Mouse (Mus musculus) hindbrain, embryonic 15.5 days (tissue): ENCODE results near the gene Ado. TPM values are rescaled to one million over a fixed set of nuclear protein-coding genes. Genes with fewer than 3 reads are reported as not detected.

Experiments used
- ATAC-seq: fragments of 200-750 bp; cut with Nextera tagmentation; 2 replicates; pipeline ENCODE4 v1.8.0; 2017; ENCODE audit warnings: low read depth, moderate number of reproducible peaks, moderate TSS enrichment; ENCODE audit not compliant: low FRiP score
- H3K27ac ChIP-seq: fragments of 300-500 bp; sonication (generic); replicated peaks from 2 replicates; pipeline ENCODE4 v1.5.1; 2015; ENCODE audit warnings: mild to moderate bottlenecking, inconsistent platforms
- H3K27me3 ChIP-seq: fragments of 300-500 bp; sonication (generic); 2 replicates; pipeline ENCODE4 v1.6.1; 2015; ENCODE audit warnings: control low read depth, inconsistent platforms
- H3K36me3 ChIP-seq: fragments of 300-500 bp; sonication (generic); 2 replicates; pipeline ENCODE4 v1.6.1; 2015; ENCODE audit warnings: control low read depth, inconsistent platforms
- H3K4me1 ChIP-seq: fragments of 300-500 bp; sonication (generic); replicated peaks from 2 replicates; pipeline ENCODE4 v1.6.1; 2015; ENCODE audit warnings: control low read depth, inconsistent platforms
- H3K4me2 ChIP-seq: fragments of 300-500 bp; sonication (generic); 2 replicates; pipeline ENCODE4 v1.6.1; 2015; ENCODE audit warnings: moderate library complexity, mild to moderate bottlenecking, inconsistent platforms
- H3K4me3 ChIP-seq: fragments of 300-500 bp; sonication (generic); 2 replicates; pipeline ENCODE4 v1.5.1; 2015; ENCODE audit warnings: mild to moderate bottlenecking, inconsistent platforms
- H3K9ac ChIP-seq: fragments of 300-500 bp; sonication (generic); 2 replicates; pipeline ENCODE4 v1.6.1; 2015; ENCODE audit warnings: inconsistent platforms
- H3K9me3 ChIP-seq: fragments of 300-500 bp; sonication (generic); 2 replicates; pipeline ENCODE4 v1.6.1; 2016; ENCODE audit warnings: control low read depth, inconsistent platforms
- WGBS: fragments of 180-500 bp; shearing (Covaris S2); methylation state at CpG from one replicate; pipeline ENCODE4 v1.1.7; 2015; 5-methylcytosine and 5-hydroxymethylcytosine counted together
- polyA plus RNA-seq: library from polyadenylated mRNA; unstranded; fragments of >200 nt; fragmentation: Nextera tagmentation; extraction: Ambion mirVana; gene quantifications from 2 replicates; pipeline ENCODE4 v1.2.1, GENCODE M21; 2015

The Ado gene
- polyA plus RNA-seq, 1 experiment from 2014 or later, result 86.7 TPM

DNA sequence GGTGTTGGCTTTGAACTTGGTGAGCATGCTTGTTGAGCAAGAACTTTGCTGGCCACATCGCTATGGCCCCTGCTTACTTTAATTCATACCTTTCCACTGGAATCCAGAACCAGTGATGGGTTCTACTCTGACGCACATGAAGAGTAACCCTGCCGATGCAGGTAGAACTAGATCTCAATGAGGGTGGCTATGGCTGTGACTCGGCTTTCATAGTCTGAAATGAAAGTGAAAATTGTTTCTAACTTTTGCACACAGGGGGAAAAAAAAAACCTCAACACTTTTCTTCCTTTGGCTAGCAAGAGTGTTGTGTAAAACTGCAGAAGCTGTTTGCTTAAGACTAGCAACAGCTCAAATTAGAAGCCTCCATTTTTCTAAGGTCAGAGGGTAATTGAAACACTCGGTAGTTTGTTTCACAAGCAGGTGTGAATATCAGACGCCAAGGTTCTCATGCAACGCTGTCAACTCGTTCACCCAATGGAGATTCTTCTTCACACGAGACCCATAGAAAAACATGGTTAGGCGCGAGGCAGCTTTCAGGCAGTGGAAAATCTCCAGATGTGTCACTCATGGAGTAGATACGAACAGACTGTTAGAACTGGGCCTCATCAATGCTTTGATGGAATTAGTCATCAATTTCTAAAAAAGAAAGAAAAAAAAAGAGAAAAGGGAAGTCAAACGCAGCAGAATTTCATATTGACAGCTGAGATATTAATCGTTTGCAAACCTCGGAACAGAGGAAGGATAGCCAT is 51.4 kb downstream of the Ado start:
- Histone ChIP-seq H3K4me3 (no peak overlapping the region), H3K36me3 (no peaks in the 10 kb centered on the region), H3K4me1 (no peaks in the 10 kb centered on the region), H3K27me3 (no peaks in the 10 kb centered on the region), H3K9me3 (no peaks in the 10 kb centered on the region), H3K27ac (no peak overlapping the region), H3K9ac (no peak overlapping the region), H3K4me2 (no peak overlapping the region)
- WGBS, result 93% methylated on average over 15 of the region's 15 CpGs
- ATAC-seq, result no peak

Other genes starting within 250 kb of the Ado start
- gene Egr2, start 13.5 kb downstream of the Ado start, polyA plus RNA-seq, result 1.6 and 2.5 TPM in 2 replicates